Mouse (Mus musculus) CD4-positive naive resting alpha-beta T cell, adult 76 days (primary cell): Measurements from ENCODE around the gene Gm10665. TPM values are rescaled to one million over a fixed set of nuclear protein-coding genes. Genes with fewer than 3 reads are reported as not detected.

Experiments
- total RNA-seq: library from RNA; stranded (reverse); gene quantifications from one replicate; pipeline ENCODE4 v1.2.4, GENCODE M21; 2023

The Gm10665 gene
- total RNA-seq: not detected

DNA sequence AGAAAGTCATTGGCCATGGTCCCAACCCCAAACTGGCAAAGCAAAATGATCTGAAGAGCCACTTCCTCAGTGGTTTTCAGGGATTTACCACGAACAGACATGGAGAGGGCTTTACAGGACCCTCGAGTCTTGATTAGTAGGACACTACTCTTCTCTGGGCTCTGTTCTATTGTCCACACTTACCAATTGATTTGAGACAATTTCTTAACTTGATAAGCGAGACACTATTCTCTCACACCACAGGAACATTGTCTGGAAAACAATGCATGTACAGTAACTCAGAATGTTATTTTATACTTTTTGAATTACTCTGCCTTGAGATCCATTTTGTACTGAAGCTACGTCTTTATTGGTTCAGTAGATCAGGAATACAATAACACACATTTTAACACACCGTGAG is at the start of gene Gm10665:
Gene Gm10665, minus strand, starts transcription at position 101 of the 400 bp plus-strand sequence.

DNA sequence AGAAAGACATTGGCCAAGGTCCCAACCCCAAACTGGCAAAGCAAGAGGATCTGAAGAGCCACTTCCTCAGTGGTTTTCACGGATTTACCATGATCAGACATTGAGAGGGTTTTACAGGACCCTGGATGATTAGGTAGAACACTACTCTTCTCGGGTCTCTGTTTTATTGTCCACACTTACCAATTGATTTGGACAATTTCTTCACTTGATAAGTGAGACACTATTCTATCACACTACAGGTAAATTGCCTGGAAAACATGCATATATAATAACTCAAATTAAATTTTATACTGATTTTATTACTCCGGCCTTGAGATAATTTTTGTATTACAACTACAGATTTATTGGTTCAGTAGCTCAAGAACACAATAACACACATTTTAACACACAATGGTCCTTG is 35.7 kb upstream of the Gm10665 start, which contains the start of gene Vmn1r151:
Gene Vmn1r151, minus strand, starts transcription at position 101 of the 400 bp plus-strand sequence.

GRCm38 (mm10) chr7:22438129-22438528 is 25.7 kb downstream of the Gm10665 start, which contains the start of gene Vmn1r149:
Gene Vmn1r149, minus strand, starts transcription at chr7:22438229.

DNA sequence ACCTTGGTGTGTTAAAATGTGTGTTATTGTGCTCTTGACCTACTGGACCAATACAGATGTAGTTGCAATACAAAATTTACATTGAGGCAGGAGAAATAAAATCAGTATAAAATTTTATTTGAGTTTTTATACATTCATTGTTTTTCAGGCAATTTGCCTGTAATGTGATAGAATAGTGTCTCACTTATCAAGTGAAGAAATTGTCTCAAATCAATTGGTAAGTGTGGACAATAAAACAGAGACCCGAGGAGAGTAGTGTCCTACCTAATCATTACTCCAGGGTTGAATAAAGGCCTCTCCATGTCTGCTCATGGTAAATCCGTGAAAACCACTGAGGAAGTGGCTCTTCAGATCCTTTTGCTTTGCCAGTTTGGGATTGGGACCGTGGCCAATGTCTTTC is 50.6 kb downstream of the Gm10665 start, which contains the start of gene Vmn1r148:
Gene Vmn1r148, plus strand, starts transcription at position 301 of the 400 bp plus-strand sequence.

Other genes starting within 250 kb of the Gm10665 start
- not detected for gene Gm8453, start 234.6 kb downstream of the Gm10665 start, total RNA-seq
- gene Gm4187, start 134.4 kb downstream of the Gm10665 start, total RNA-seq: not detected
- not detected for gene Gm8660, start 93.0 kb downstream of the Gm10665 start, total RNA-seq
- not detected for gene Vmn1r148, start 50.5 kb downstream of the Gm10665 start, total RNA-seq
- not detected for gene Vmn1r149, start 25.8 kb downstream of the Gm10665 start, total RNA-seq
- not detected for gene Vmn1r151, start 35.6 kb upstream of the Gm10665 start, total RNA-seq
- not detected for gene Vmn1r152, start 58.9 kb upstream of the Gm10665 start, total RNA-seq
- gene Gm8677, start 70.8 kb upstream of the Gm10665 start, total RNA-seq: not detected
- gene Gm4201, start 101.3 kb upstream of the Gm10665 start, total RNA-seq: not detected
- not detected for gene Gm4565, start 124.1 kb upstream of the Gm10665 start, total RNA-seq
- not detected for gene Vmn1r155, start 193.9 kb upstream of the Gm10665 start, total RNA-seq
- gene Gm8693, start 228.2 kb upstream of the Gm10665 start, total RNA-seq: not detected